Mouse (Mus musculus): ENCODE results near the gene Rad51c. TPM values are rescaled to one million over a fixed set of nuclear protein-coding genes. Genes with fewer than 3 reads are reported as not detected.

The Rad51c gene
- polyA plus RNA-seq, 1 experiment from 2014 or later: 4.5 TPM

GRCm38 (mm10) chr11:87359262-87359612 lies 45.5 kb downstream of the Rad51c start:
- no peak for ATAC-seq
- Histone ChIP-seq H3K36me3 (ENCODE audit: control insufficient read depth, insufficient read depth, low read length) (no peaks in the 10 kb centered on the region), H3K9me3 (replicated peaks; ENCODE audit: control insufficient read depth, low read length) (no peaks in the 10 kb centered on the region), H3K4me1 (ENCODE audit: control insufficient read depth, insufficient read depth, low read length) (0 out of 2 replicates have a peak, but pooled peaks cover 3% of the 10 kb centered on the region), H3K9ac (ENCODE audit: low read length) (no peak overlapping the region), H3K4me3 (ENCODE audit: low read depth, low read length) (peak overlapping the region; percentile 87), H3K27me3 (replicated peaks; ENCODE audit: control insufficient read depth, insufficient read depth, low read length) (no peaks in the 10 kb centered on the region), H3K4me2 (ENCODE audit: low read length) (peak overlapping the region; percentile 65), H3K27ac (ENCODE audit: low read depth, low read length) (no peak overlapping the region)
- 12% methylated on average over 10 of the region's 10 CpGs for WGBS
- no peak for DNase-seq (ENCODE audit: low spot score)

GRCm38 (mm10) chr11:87358331-87359261 lies 46.2 kb downstream of the Rad51c start, which contains the start of gene Ppm1e:
Gene Ppm1e (minus strand): TSS chr11:87359023.
- Histone ChIP-seq H3K4me2 (ENCODE audit: low read length) (peak within 1 kb of the TSS; percentile 65), H3K9me3 (replicated peaks; ENCODE audit: control insufficient read depth, low read length) (no peaks in the 10 kb centered on the region), H3K4me3 (ENCODE audit: low read depth, low read length) (peak within 1 kb of the TSS; percentile 87), H3K27me3 (replicated peaks; ENCODE audit: control insufficient read depth, insufficient read depth, low read length) (no peaks in the 10 kb centered on the region), H3K27ac (ENCODE audit: low read depth, low read length) (peak within 1 kb of the TSS; percentile 84), H3K9ac (ENCODE audit: low read length) (peak within 1 kb of the TSS; percentile 88), H3K36me3 (ENCODE audit: control insufficient read depth, insufficient read depth, low read length) (no peaks in the 10 kb centered on the region), H3K4me1 (ENCODE audit: control insufficient read depth, insufficient read depth, low read length) (0 out of 2 replicates have a peak, but pooled peaks cover 3% of the 10 kb centered on the region)
- DNase-seq (ENCODE audit: low spot score) (peak; percentile 95), ATAC-seq (peak; percentile 95)
- WGBS: under 1% methylated on average over 90 of the region's 104 CpGs

GRCm38 (mm10) chr11:87357317-87358300 lies 47.1 kb downstream of the Rad51c start:
- WGBS: 5% methylated on average over 30 of the region's 31 CpGs
- H3K9me3 ChIP-seq (replicated peaks; ENCODE audit: control insufficient read depth, low read length): no peaks in the 10 kb centered on the region
- H3K4me1 ChIP-seq (ENCODE audit: control insufficient read depth, insufficient read depth, low read length): 0 out of 2 replicates have a peak, but pooled peaks cover 3% of the 10 kb centered on the region
- DNase-seq (ENCODE audit: low spot score): peak; percentile 54
- no peaks in the 10 kb centered on the region for H3K27me3 ChIP-seq (replicated peaks; ENCODE audit: control insufficient read depth, insufficient read depth, low read length)
- H3K27ac ChIP-seq (ENCODE audit: low read depth, low read length): peak overlapping the region; percentile 84
- ATAC-seq: peak; percentile 10; the same call in 1 of the 2 replicates
- H3K4me2 ChIP-seq (ENCODE audit: low read length): peak overlapping the region; percentile 65
- H3K36me3 ChIP-seq (ENCODE audit: control insufficient read depth, insufficient read depth, low read length): no peaks in the 10 kb centered on the region
- H3K9ac ChIP-seq (ENCODE audit: low read length): peak overlapping the region; percentile 88
- H3K4me3 ChIP-seq (ENCODE audit: low read depth, low read length): peak overlapping the region; percentile 87

- Histone ChIP-seq H3K9ac (ENCODE audit: low read length) (no peak overlapping the region), H3K36me3 (ENCODE audit: control insufficient read depth, insufficient read depth, low read length) (no peaks in the 10 kb centered on the region), H3K4me3 (ENCODE audit: low read depth, low read length) (no peak overlapping the region), H3K4me1 (ENCODE audit: control insufficient read depth, insufficient read depth, low read length) (0 out of 2 replicates have a peak, but pooled peaks cover 3% of the 10 kb centered on the region), H3K27ac (ENCODE audit: low read depth, low read length) (no peak overlapping the region), H3K27me3 (replicated peaks; ENCODE audit: control insufficient read depth, insufficient read depth, low read length) (no peaks in the 10 kb centered on the region), H3K9me3 (replicated peaks; ENCODE audit: control insufficient read depth, low read length) (no peaks in the 10 kb centered on the region), H3K4me2 (ENCODE audit: low read length) (no peak overlapping the region)
- 95% methylated on average over 1 of the region's 1 CpGs for WGBS
- no peak for DNase-seq (ENCODE audit: low spot score)
- ATAC-seq: no peak
These were observed 49.9 kb downstream of the Rad51c start for GRCm38 (mm10) chr11:87354861-87355260.

GRCm38 (mm10) chr11:87353646-87354170 lies 51.0 kb downstream of the Rad51c start:
- H3K4me2 ChIP-seq (ENCODE audit: low read length): no peak overlapping the region
- H3K9ac ChIP-seq (ENCODE audit: low read length): no peak overlapping the region
- H3K27ac ChIP-seq (ENCODE audit: low read depth, low read length): no peak overlapping the region
- no peaks in the 10 kb centered on the region for H3K27me3 ChIP-seq (replicated peaks; ENCODE audit: control insufficient read depth, insufficient read depth, low read length)
- H3K9me3 ChIP-seq (replicated peaks; ENCODE audit: control insufficient read depth, low read length): no peaks in the 10 kb centered on the region
- ATAC-seq (no peak), DNase-seq (ENCODE audit: low spot score) (no peak)
- H3K4me1 ChIP-seq (ENCODE audit: control insufficient read depth, insufficient read depth, low read length): 0 out of 2 replicates have a peak, but pooled peaks cover 3% of the 10 kb centered on the region
- 89% methylated on average over 7 of the region's 7 CpGs for WGBS
- H3K4me3 ChIP-seq (ENCODE audit: low read depth, low read length): no peak overlapping the region
- no peaks in the 10 kb centered on the region for H3K36me3 ChIP-seq (ENCODE audit: control insufficient read depth, insufficient read depth, low read length)

Other genes starting within 250 kb of the Rad51c start
- gene Ppm1e, start 45.9 kb downstream of the Rad51c start, polyA plus RNA-seq (2014; fragmentation: Nextera tagmentation; extraction: Ambion mirVana): 22.3 and 25.1 TPM in 2 replicates
- gene Tex14, start 111 bp upstream of the Rad51c start, polyA plus RNA-seq (2014; fragmentation: Nextera tagmentation; extraction: Ambion mirVana): 0.21 and 0.24 TPM in 2 replicates
- gene Gm11492, start 161.7 kb upstream of the Rad51c start, polyA plus RNA-seq (2014; fragmentation: Nextera tagmentation; extraction: Ambion mirVana): not detected in 2 replicates
- gene Sept4, start 163.9 kb upstream of the Rad51c start, polyA plus RNA-seq (2014; fragmentation: Nextera tagmentation; extraction: Ambion mirVana): 16.8 and 19.6 TPM in 2 replicates
- 45.5 and 59.7 TPM in 2 replicates for gene Mtmr4, start 187.2 kb upstream of the Rad51c start, polyA plus RNA-seq (2014; fragmentation: Nextera tagmentation; extraction: Ambion mirVana)
- 0.33 and 0.36 TPM in 2 replicates for gene Hsf5, start 212.2 kb upstream of the Rad51c start, polyA plus RNA-seq (2014; fragmentation: Nextera tagmentation; extraction: Ambion mirVana)

All from forebrain, embryonic 14.5 days (tissue).